ENCODE assay signal across 20 mouse cellular contexts in genomic region chr2:63153701-63154100, GRCm38 (mm10). TPM values are rescaled to one million over a fixed set of nuclear protein-coding genes. Genes with fewer than 3 reads are reported as not detected.
"Had no signal": no experiment of that assay in that cellular context is flagged by ENCODE, and none has a peak within 500 bp of the region (broad histone marks: within the 10 kb centered on the region; RNA-seq: fewer than 3 reads in every experiment).

No protein-coding gene starts in this region.

- H3K36me3 ChIP-seq: lung, embryonic 15.5 days; midbrain, embryonic 13.5 days; midbrain, embryonic 15.5 days; neural tube, embryonic 12.5 days; stomach, embryonic 15.5 days had no signal

- ATAC-seq: lung, postnatal 0 days; midbrain, embryonic 13.5 days; midbrain, embryonic 15.5 days had no signal

- H3K4me1 ChIP-seq: lung, embryonic 15.5 days; megakaryocyte, embryonic 14.5 days; midbrain, embryonic 13.5 days; midbrain, embryonic 15.5 days; neural tube, embryonic 12.5 days; stomach, embryonic 15.5 days had no signal

- H3K9me3 ChIP-seq: lung, embryonic 15.5 days; megakaryocyte, embryonic 14.5 days; midbrain, embryonic 13.5 days; midbrain, embryonic 15.5 days; neural tube, embryonic 12.5 days; stomach, embryonic 15.5 days had no signal

- DNase-seq: lung, adult 2 months; lung, postnatal 14 days; lung, postnatal 36 days; right cerebral cortex, postnatal 14 days; thymus, adult 18-20 months; thymus, postnatal 14 days; thymus, postnatal 36 days had no signal

- H3K9ac ChIP-seq: lung, embryonic 15.5 days; midbrain, embryonic 13.5 days; midbrain, embryonic 15.5 days; neural tube, embryonic 12.5 days; stomach, embryonic 15.5 days had no signal

- H3K27ac ChIP-seq: lung, embryonic 15.5 days; macrophage; midbrain, embryonic 13.5 days; midbrain, embryonic 15.5 days; neural tube, embryonic 12.5 days; stomach, embryonic 15.5 days; stomach, postnatal 0 days had no signal

- H3K4me2 ChIP-seq: lung, embryonic 15.5 days; midbrain, embryonic 11.5 days; midbrain, embryonic 13.5 days; midbrain, embryonic 15.5 days; neural tube, embryonic 12.5 days; stomach, embryonic 15.5 days had no signal

- H3K4me3 ChIP-seq: lung, embryonic 15.5 days; megakaryocyte, embryonic 14.5 days; midbrain, embryonic 13.5 days; midbrain, embryonic 15.5 days; neural tube, embryonic 12.5 days; stomach, embryonic 15.5 days had no signal

- H3K27me3 ChIP-seq: lung, embryonic 15.5 days; megakaryocyte, embryonic 14.5 days; midbrain, embryonic 13.5 days; midbrain, embryonic 15.5 days; neural tube, embryonic 12.5 days; stomach, embryonic 15.5 days had no signal

RNA-seq across cellular contexts. Expression of gene Kcnh7, which starts 30.4 kb away (rescaled TPM):
- total RNA-seq: monocyte, adult 5-6 weeks; neutrophil, adult 5-6 weeks had no signal
- polyA plus RNA-seq: lung, adult 2 months; macrophage; spleen, adult 2 months had no signal
